Mouse (Mus musculus): ENCODE results near the gene Slco1c1.
"Not testable (repeated sequence)": the region's sequence is repeated elsewhere in the genome, so short reads cannot be mapped to it uniquely, and the experiment has no call there.

Slco1c1 gene

DNA sequence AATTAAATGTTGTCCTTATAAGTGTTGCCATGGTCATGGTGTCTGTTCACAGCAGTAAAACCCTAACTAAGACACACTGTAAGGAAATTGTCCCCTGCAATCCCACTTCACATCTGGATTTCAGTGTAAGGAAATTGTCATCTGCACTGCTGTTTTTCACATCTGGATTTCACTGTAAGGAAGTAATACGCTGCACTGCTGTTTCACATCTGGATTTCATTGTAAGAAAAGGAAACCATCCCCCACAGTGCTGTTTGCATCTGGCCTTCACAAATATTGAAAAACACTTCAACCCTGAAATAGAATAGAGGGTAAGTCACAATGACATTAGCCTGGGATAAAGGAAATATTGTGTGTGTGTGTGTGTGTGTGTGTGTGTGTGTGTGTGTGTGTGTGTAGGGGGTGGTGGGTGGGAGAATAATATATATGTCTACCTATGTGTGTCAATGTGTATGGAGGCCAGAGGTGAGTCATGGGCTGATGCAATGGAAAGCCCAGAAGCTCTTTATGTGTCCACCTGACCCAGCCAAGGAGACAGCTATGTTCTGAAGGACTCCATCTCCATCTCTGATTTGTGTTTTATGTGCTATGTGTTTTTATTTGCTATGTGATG lies 60.7 kb downstream of the Slco1c1 start:
- DNase-seq (ENCODE audit: low spot score in 2 of 2), result no peak

GRCm38 (mm10) chr6:141590002-141590401 lies 65.8 kb downstream of the Slco1c1 start:
- DNase-seq (ENCODE audit: low spot score in 2 of 2), result no peak

- not testable (repeated sequence) for DNase-seq (ENCODE audit: low spot score in 2 of 2)
Observed at GRCm38 (mm10) chr6:141590598-141591200, 66.5 kb downstream of the Slco1c1 start.

GRCm38 (mm10) chr6:141596081-141596480 lies 71.9 kb downstream of the Slco1c1 start:
- DNase-seq (ENCODE audit: low spot score in 2 of 2), result no peak

DNA sequence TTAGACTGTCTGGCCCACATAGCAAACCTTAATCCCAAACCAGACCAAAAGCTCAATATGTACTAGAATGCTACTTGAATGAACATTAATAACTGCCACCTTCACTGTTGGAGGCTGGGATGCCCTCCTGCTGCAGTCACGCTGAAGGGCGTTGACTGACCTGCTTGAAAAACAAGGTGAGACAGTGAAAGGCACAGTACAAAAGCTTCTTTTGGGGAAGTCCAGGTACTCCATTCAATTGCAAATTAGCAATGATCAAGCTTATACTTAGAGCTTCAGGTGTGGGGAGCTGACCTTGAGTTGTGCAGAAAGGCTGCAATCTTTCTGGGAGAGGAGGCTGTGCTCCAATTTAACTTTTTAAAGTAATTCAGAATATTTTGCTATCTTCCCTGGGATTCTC lies 72.9 kb downstream of the Slco1c1 start:
- DNase-seq (ENCODE audit: low spot score in 2 of 2), result no peak

GRCm38 (mm10) chr6:141600940-141601339 lies 76.8 kb downstream of the Slco1c1 start:
- no peak for DNase-seq (ENCODE audit: low spot score in 2 of 2)

DNA sequence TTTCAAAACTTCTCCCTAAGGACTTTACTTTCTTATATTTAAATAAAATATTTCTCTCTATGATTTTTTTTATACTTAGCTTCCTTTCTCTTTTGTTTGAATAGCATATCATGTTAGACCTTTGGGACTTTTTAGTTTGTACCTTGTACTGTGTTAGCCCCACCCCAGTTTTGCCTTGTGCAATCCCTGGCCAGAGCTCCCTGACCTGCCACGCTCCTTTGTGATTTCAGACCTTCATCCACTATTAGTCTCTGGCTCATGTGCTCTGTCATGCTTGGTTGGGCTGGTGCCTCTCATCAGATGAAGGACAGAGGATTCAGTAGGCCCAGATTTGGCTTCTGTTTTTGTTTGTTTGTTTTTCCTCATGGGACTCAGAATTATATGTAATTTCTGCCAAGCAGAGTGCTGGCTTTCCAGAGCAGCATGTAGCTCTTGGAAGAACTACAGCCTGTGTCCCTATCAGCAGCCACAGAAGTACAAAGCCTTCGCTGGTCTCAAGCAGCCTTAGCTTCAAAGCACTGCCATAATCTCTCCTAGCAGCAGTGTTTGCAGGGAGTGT lies 86.6 kb downstream of the Slco1c1 start:
- DNase-seq (ENCODE audit: low spot score in 2 of 2), result no peak

- no peak for DNase-seq (ENCODE audit: low spot score in 2 of 2)
Observed at GRCm38 (mm10) chr6:141614017-141614416, 89.8 kb downstream of the Slco1c1 start.

DNA sequence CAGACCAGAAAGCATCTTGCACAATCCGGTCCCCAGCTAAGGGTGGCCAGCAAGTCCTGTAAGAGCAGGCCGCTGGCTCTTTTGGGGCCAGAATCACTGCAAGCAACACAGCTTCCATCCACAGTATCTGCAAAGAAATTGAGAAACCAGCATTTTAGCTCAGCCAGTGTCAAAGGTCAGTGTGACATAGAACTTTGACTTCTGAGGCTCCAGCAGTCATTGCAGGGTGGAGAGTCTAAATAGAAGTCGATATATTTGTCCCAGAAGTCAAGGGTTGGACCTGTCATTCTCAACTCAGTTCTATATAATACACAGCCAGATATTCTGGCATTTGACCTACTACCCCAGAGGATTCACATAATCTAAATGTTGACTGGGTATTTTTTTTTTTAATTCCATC lies 91.2 kb downstream of the Slco1c1 start:
- no peak for DNase-seq (ENCODE audit: low spot score in 2 of 2)
